Mouse (Mus musculus): ENCODE data around the gene Grin3b. TPM values are rescaled to one million over a fixed set of nuclear protein-coding genes. Genes with fewer than 3 reads are reported as not detected.

The Grin3b gene
- total and polyA plus RNA-seq, 2 experiments from 2014 or later = 0.14 to 0.18 TPM

- DNase-seq (no peak), ATAC-seq (no peak)
- no peaks in the 10 kb centered on the region for H3K36me3 ChIP-seq (ENCODE audit: insufficient read depth)
- H3K9ac ChIP-seq = no peak overlapping the region
- H3K27me3 ChIP-seq (ENCODE audit: insufficient read depth, low read length) = peaks cover 7% of the 10 kb centered on the region; the same call in 1 of the 2 replicates
- H3K4me3 ChIP-seq (ENCODE audit: low read depth, low read length) = no peak overlapping the region
- WGBS = 39% methylated on average over 4 of the region's 4 CpGs
- no peak overlapping the region for H3K27ac ChIP-seq (ENCODE audit: low read depth, low read length)
- TF ChIP-seq CTCF (IDR thresholded peaks at IDR 0.05; ENCODE audit: low read depth) = no peak
- H3K9me3 ChIP-seq (ENCODE audit: low read length) = no peaks in the 10 kb centered on the region
- H3K4me1 ChIP-seq (ENCODE audit: insufficient read depth) = no peaks in the 10 kb centered on the region
- H3K4me2 ChIP-seq (ENCODE audit: low read depth) = no peak overlapping the region
Measured at GRCm38 (mm10) chr10:80025044-80025347, 54.5 kb downstream of the Grin3b start.

- Histone ChIP-seq H3K9ac (no peak overlapping the region), H3K27me3 (ENCODE audit: insufficient read depth, low read length) (0 out of 2 replicates have a peak, but pooled peaks cover 2% of the 10 kb centered on the region), H3K36me3 (ENCODE audit: insufficient read depth) (no peaks in the 10 kb centered on the region), H3K27ac (ENCODE audit: low read depth, low read length) (no peak overlapping the region), H3K4me2 (ENCODE audit: low read depth) (no peak overlapping the region), H3K9me3 (ENCODE audit: low read length) (no peaks in the 10 kb centered on the region), H3K4me3 (ENCODE audit: low read depth, low read length) (no peak overlapping the region), H3K4me1 (ENCODE audit: insufficient read depth) (no peaks in the 10 kb centered on the region)
- ATAC-seq = no peak
- no peak for TF ChIP-seq CTCF (IDR thresholded peaks at IDR 0.05; ENCODE audit: low read depth)
- no peak for DNase-seq
- WGBS = 84% methylated on average over 10 of the region's 10 CpGs
Measured at GRCm38 (mm10) chr10:80025463-80025862, 54.9 kb downstream of the Grin3b start.

- Histone ChIP-seq H3K9me3 (ENCODE audit: low read length) (no peaks in the 10 kb centered on the region), H3K4me2 (ENCODE audit: low read depth) (no peak overlapping the region), H3K36me3 (ENCODE audit: insufficient read depth) (no peaks in the 10 kb centered on the region), H3K27ac (ENCODE audit: low read depth, low read length) (no peak overlapping the region), H3K9ac (no peak overlapping the region), H3K4me1 (ENCODE audit: insufficient read depth) (no peaks in the 10 kb centered on the region), H3K27me3 (ENCODE audit: insufficient read depth, low read length) (no peaks in the 10 kb centered on the region), H3K4me3 (ENCODE audit: low read depth, low read length) (no peak overlapping the region)
- ATAC-seq (no peak), DNase-seq (no peak)
- no peak for TF ChIP-seq CTCF (IDR thresholded peaks at IDR 0.05; ENCODE audit: low read depth)
- 68% methylated on average over 12 of the region's 12 CpGs for WGBS
Measured at GRCm38 (mm10) chr10:80025889-80026288, 55.4 kb downstream of the Grin3b start.

Other genes with a start within 250 kb of the Grin3b start
Only the 30 nearest of the 32 such genes appear.
- 54.1 and 88.3 TPM in 2 replicates for gene Rnf126, start 203.8 kb upstream of the Grin3b start, total RNA-seq (2014; rRNA removed)
- 131 and 143 TPM in 2 replicates for gene Rnf126, start 203.8 kb upstream of the Grin3b start, polyA plus RNA-seq (2015; fragmentation: Nextera tagmentation; extraction: Ambion mirVana)
- gene Fstl3, start 193.4 kb upstream of the Grin3b start, total RNA-seq (2014; rRNA removed) = 2.1 and 4.5 TPM in 2 replicates
- gene Fstl3, start 193.4 kb upstream of the Grin3b start, polyA plus RNA-seq (2015; fragmentation: Nextera tagmentation; extraction: Ambion mirVana) = 1.7 and 2.8 TPM in 2 replicates
- 0.31 TPM in 1 of 2 replicates, not detected in the other for gene Prss57, start 179.8 kb upstream of the Grin3b start, total RNA-seq (2014; rRNA removed)
- 0.35 and 0.67 TPM in 2 replicates for gene Prss57, start 179.8 kb upstream of the Grin3b start, polyA plus RNA-seq (2015; fragmentation: Nextera tagmentation; extraction: Ambion mirVana)
- 154 and 178 TPM in 2 replicates for gene Palm, start 177.1 kb upstream of the Grin3b start, total RNA-seq (2014; rRNA removed)
- 351 and 365 TPM in 2 replicates for gene Palm, start 177.1 kb upstream of the Grin3b start, polyA plus RNA-seq (2015; fragmentation: Nextera tagmentation; extraction: Ambion mirVana)
- 0.24 and 0.77 TPM in 2 replicates for gene Misp, start 149.7 kb upstream of the Grin3b start, total RNA-seq (2014; rRNA removed)
- 0.09 and 0.41 TPM in 2 replicates for gene Misp, start 149.7 kb upstream of the Grin3b start, polyA plus RNA-seq (2015; fragmentation: Nextera tagmentation; extraction: Ambion mirVana)
- gene Ptbp1, start 116.3 kb upstream of the Grin3b start, total RNA-seq (2014; rRNA removed) = 92.9 and 97.3 TPM in 2 replicates
- 53.7 and 55.7 TPM in 2 replicates for gene Ptbp1, start 116.3 kb upstream of the Grin3b start, polyA plus RNA-seq (2015; fragmentation: Nextera tagmentation; extraction: Ambion mirVana)
- gene Prtn3, start 96.2 kb upstream of the Grin3b start, total RNA-seq (2014; rRNA removed) = 4.9 and 7.8 TPM in 2 replicates
- gene Prtn3, start 96.2 kb upstream of the Grin3b start, polyA plus RNA-seq (2015; fragmentation: Nextera tagmentation; extraction: Ambion mirVana) = 14.9 and 15.4 TPM in 2 replicates
- gene Plppr3, start 96.1 kb upstream of the Grin3b start, total RNA-seq (2014; rRNA removed) = 427 and 473 TPM in 2 replicates
- gene Plppr3, start 96.1 kb upstream of the Grin3b start, polyA plus RNA-seq (2015; fragmentation: Nextera tagmentation; extraction: Ambion mirVana) = 309 and 328 TPM in 2 replicates
- not detected in 2 replicates for gene Elane, start 84.5 kb upstream of the Grin3b start, total RNA-seq (2014; rRNA removed)
- 0.15 TPM in 1 of 2 replicates, not detected in the other for gene Elane, start 84.5 kb upstream of the Grin3b start, polyA plus RNA-seq (2015; fragmentation: Nextera tagmentation; extraction: Ambion mirVana)
- not detected in 2 replicates for gene Cfd, start 79.9 kb upstream of the Grin3b start, total RNA-seq (2014; rRNA removed)
- not detected in 2 replicates for gene Cfd, start 79.9 kb upstream of the Grin3b start, polyA plus RNA-seq (2015; fragmentation: Nextera tagmentation; extraction: Ambion mirVana)
- 47.0 and 60.9 TPM in 2 replicates for gene Med16, start 61.8 kb upstream of the Grin3b start, total RNA-seq (2014; rRNA removed)
- gene Med16, start 61.8 kb upstream of the Grin3b start, polyA plus RNA-seq (2015; fragmentation: Nextera tagmentation; extraction: Ambion mirVana) = 46.1 and 56.0 TPM in 2 replicates
- gene Gm26602, start 59.9 kb upstream of the Grin3b start, total RNA-seq (2014; rRNA removed) = not detected in 2 replicates
- 34.4 and 39.2 TPM in 2 replicates for gene Gm26602, start 59.9 kb upstream of the Grin3b start, polyA plus RNA-seq (2015; fragmentation: Nextera tagmentation; extraction: Ambion mirVana)
- 4.2 and 5.4 TPM in 2 replicates for gene Kiss1r, start 53.7 kb upstream of the Grin3b start, total RNA-seq (2014; rRNA removed)
- 3.4 and 3.6 TPM in 2 replicates for gene Kiss1r, start 53.7 kb upstream of the Grin3b start, polyA plus RNA-seq (2015; fragmentation: Nextera tagmentation; extraction: Ambion mirVana)
- 117 and 129 TPM in 2 replicates for gene R3hdm4, start 49.5 kb upstream of the Grin3b start, total RNA-seq (2014; rRNA removed)
- gene R3hdm4, start 49.5 kb upstream of the Grin3b start, polyA plus RNA-seq (2015; fragmentation: Nextera tagmentation; extraction: Ambion mirVana) = 282 and 333 TPM in 2 replicates
- 7.1 and 7.9 TPM in 2 replicates for gene Arid3a, start 43.7 kb upstream of the Grin3b start, total RNA-seq (2014; rRNA removed)
- gene Arid3a, start 43.7 kb upstream of the Grin3b start, polyA plus RNA-seq (2015; fragmentation: Nextera tagmentation; extraction: Ambion mirVana) = 1.0 and 2.1 TPM in 2 replicates
- gene Wdr18, start 10.6 kb upstream of the Grin3b start, total RNA-seq (2014; rRNA removed) = 58.2 and 84.6 TPM in 2 replicates
- gene Wdr18, start 10.6 kb upstream of the Grin3b start, polyA plus RNA-seq (2015; fragmentation: Nextera tagmentation; extraction: Ambion mirVana) = 91.9 and 107 TPM in 2 replicates
- 109 and 129 TPM in 2 replicates for gene Tmem259, start 13.6 kb downstream of the Grin3b start, total RNA-seq (2014; rRNA removed)
- 25.6 and 26.5 TPM in 2 replicates for gene Tmem259, start 13.6 kb downstream of the Grin3b start, polyA plus RNA-seq (2015; fragmentation: Nextera tagmentation; extraction: Ambion mirVana)
- 19.5 and 28.2 TPM in 2 replicates for gene Cnn2, start 17.9 kb downstream of the Grin3b start, total RNA-seq (2014; rRNA removed)
- gene Cnn2, start 17.9 kb downstream of the Grin3b start, polyA plus RNA-seq (2015; fragmentation: Nextera tagmentation; extraction: Ambion mirVana) = 15.7 and 17.0 TPM in 2 replicates
- 6.1 and 6.2 TPM in 2 replicates for gene Abca7, start 25.8 kb downstream of the Grin3b start, total RNA-seq (2014; rRNA removed)
- gene Abca7, start 25.8 kb downstream of the Grin3b start, polyA plus RNA-seq (2015; fragmentation: Nextera tagmentation; extraction: Ambion mirVana) = 1.1 TPM in 2 replicates
- 2.3 and 2.4 TPM in 2 replicates for gene Arhgap45, start 45.9 kb downstream of the Grin3b start, total RNA-seq (2014; rRNA removed)
- 1.2 and 1.7 TPM in 2 replicates for gene Arhgap45, start 45.9 kb downstream of the Grin3b start, polyA plus RNA-seq (2015; fragmentation: Nextera tagmentation; extraction: Ambion mirVana)
- 104 and 129 TPM in 2 replicates for gene Polr2e, start 69.1 kb downstream of the Grin3b start, total RNA-seq (2014; rRNA removed)
- 168 and 184 TPM in 2 replicates for gene Polr2e, start 69.1 kb downstream of the Grin3b start, polyA plus RNA-seq (2015; fragmentation: Nextera tagmentation; extraction: Ambion mirVana)
- 401 and 478 TPM in 2 replicates for gene Gpx4, start 76.5 kb downstream of the Grin3b start, total RNA-seq (2014; rRNA removed)
- gene Gpx4, start 76.5 kb downstream of the Grin3b start, polyA plus RNA-seq (2015; fragmentation: Nextera tagmentation; extraction: Ambion mirVana) = 644 and 800 TPM in 2 replicates
- gene Sbno2, start 134.9 kb downstream of the Grin3b start, total RNA-seq (2014; rRNA removed) = 19.2 and 24.2 TPM in 2 replicates
- gene Sbno2, start 134.9 kb downstream of the Grin3b start, polyA plus RNA-seq (2015; fragmentation: Nextera tagmentation; extraction: Ambion mirVana) = 4.6 and 6.8 TPM in 2 replicates
- 77.2 and 77.8 TPM in 2 replicates for gene Stk11, start 145.1 kb downstream of the Grin3b start, total RNA-seq (2014; rRNA removed)
- 13.6 and 14.8 TPM in 2 replicates for gene Stk11, start 145.1 kb downstream of the Grin3b start, polyA plus RNA-seq (2015; fragmentation: Nextera tagmentation; extraction: Ambion mirVana)
- 154 and 193 TPM in 2 replicates for gene Atp5d, start 167.9 kb downstream of the Grin3b start, total RNA-seq (2014; rRNA removed)
- 633 and 650 TPM in 2 replicates for gene Atp5d, start 167.9 kb downstream of the Grin3b start, polyA plus RNA-seq (2015; fragmentation: Nextera tagmentation; extraction: Ambion mirVana)
- gene Cbarp, start 170.1 kb downstream of the Grin3b start, total RNA-seq (2014; rRNA removed) = 114 and 151 TPM in 2 replicates
- gene Cbarp, start 170.1 kb downstream of the Grin3b start, polyA plus RNA-seq (2015; fragmentation: Nextera tagmentation; extraction: Ambion mirVana) = 57.5 and 68.2 TPM in 2 replicates
- 91.5 and 120 TPM in 2 replicates for gene Midn, start 177.6 kb downstream of the Grin3b start, total RNA-seq (2014; rRNA removed)
- 19.3 and 21.3 TPM in 2 replicates for gene Midn, start 177.6 kb downstream of the Grin3b start, polyA plus RNA-seq (2015; fragmentation: Nextera tagmentation; extraction: Ambion mirVana)
- 345 and 424 TPM in 2 replicates for gene Cirbp, start 195.3 kb downstream of the Grin3b start, total RNA-seq (2014; rRNA removed)
- 834 and 838 TPM in 2 replicates for gene Cirbp, start 195.3 kb downstream of the Grin3b start, polyA plus RNA-seq (2015; fragmentation: Nextera tagmentation; extraction: Ambion mirVana)
- 4.2 and 5.0 TPM in 2 replicates for gene 1600002K03Rik, start 202.2 kb downstream of the Grin3b start, total RNA-seq (2014; rRNA removed)
- 5.0 and 6.0 TPM in 2 replicates for gene 1600002K03Rik, start 202.2 kb downstream of the Grin3b start, polyA plus RNA-seq (2015; fragmentation: Nextera tagmentation; extraction: Ambion mirVana)
- 29.0 and 30.9 TPM in 2 replicates for gene Efna2, start 208.8 kb downstream of the Grin3b start, total RNA-seq (2014; rRNA removed)
- gene Efna2, start 208.8 kb downstream of the Grin3b start, polyA plus RNA-seq (2015; fragmentation: Nextera tagmentation; extraction: Ambion mirVana) = 30.6 and 31.3 TPM in 2 replicates

All from forebrain, postnatal 0 days (tissue).